Mouse (Mus musculus): ENCODE measurements around the gene Resp18. TPM values are rescaled to one million over a fixed set of nuclear protein-coding genes. Genes with fewer than 3 reads are reported as not detected.
A peak's percentile ranks its signal among the peaks of the same experiment; 100 is the strongest.

Gene Resp18
- polyA plus RNA-seq, 1 experiment = 162 TPM

DNA sequence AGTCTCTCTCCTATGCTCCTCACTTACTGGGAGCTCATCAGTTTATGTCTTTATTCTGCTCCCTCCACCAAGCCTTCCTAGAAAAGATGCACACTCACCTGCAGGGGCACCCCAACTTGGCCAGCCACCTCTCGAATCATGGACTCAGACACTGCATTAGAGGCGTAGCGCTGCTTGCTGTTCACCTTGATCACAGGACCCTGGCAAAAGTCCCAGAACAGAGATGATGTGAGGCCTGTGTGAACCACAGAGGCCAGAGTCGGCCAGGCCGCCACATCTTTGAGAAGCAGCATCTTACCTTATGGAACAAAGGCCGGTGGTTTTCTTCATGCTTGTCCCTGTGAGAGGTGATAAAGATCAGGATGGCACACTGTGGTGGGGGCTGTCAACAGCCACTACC, 33.5 kb upstream of the Resp18 start:
- Histone ChIP-seq H3K27ac (ENCODE audit: insufficient read depth, low read length) (no peak overlapping the region), H3K4me3 (ENCODE audit: insufficient read depth, low read length) (no peak overlapping the region), H3K4me1 (ENCODE audit: control insufficient read depth, insufficient read depth, low read length) (no peaks in the 10 kb centered on the region)
- no peak for TF ChIP-seq CTCF (IDR thresholded peaks at IDR 0.05; ENCODE audit: extremely low read depth, insufficient read depth, low read length)

DNA sequence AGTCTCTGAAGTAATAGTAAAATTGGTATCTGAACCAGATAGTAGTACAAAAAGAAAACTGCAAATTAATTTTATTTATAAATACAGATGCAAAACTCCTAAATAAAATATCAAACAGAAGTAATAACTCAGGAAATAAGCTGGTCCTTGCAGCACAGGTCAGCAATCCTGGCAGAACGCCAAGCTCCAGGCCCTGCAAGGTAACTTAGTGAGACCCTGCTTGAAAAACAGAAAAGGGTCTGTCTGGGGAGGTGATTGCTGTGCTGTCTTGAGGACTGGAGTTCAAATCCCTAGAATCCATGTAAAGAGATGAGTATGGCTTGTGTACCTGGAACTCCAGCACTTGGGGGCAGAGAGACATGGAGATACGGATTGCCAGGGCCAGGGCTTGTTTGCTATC, 26.4 kb upstream of the Resp18 start:
- TF ChIP-seq CTCF (IDR thresholded peaks at IDR 0.05; ENCODE audit: extremely low read depth, insufficient read depth, low read length) (no peak), POLR2A (IDR thresholded peaks at IDR 0.05; ENCODE audit: extremely low read depth, insufficient read depth, low read length) (no peak)
- Histone ChIP-seq H3K27ac (ENCODE audit: insufficient read depth, low read length) (no peak overlapping the region), H3K4me3 (ENCODE audit: insufficient read depth, low read length) (no peak overlapping the region), H3K4me1 (ENCODE audit: control insufficient read depth, insufficient read depth, low read length) (no peaks in the 10 kb centered on the region)

DNA sequence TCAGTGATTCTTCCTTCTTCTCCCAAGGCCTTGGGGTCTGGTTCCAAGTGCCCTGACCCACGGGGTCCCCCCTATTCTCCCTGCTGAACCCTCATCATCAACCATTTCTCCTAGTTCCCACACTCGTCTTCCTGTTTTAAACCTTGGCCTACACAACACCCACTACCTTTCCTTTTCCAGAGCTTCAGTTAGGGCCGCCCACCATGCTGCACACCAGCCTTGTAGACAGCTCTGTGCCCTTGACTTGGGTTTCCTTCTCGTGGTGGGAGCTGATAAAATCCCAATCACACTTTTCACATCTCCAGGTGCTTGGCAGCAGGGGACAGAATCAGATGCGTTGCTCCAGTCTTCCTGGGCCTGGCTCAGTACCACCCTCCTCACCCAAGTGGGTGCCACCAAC, 16.1 kb upstream of the Resp18 start:
- Histone ChIP-seq H3K27ac (ENCODE audit: insufficient read depth, low read length) (no peak overlapping the region), H3K4me1 (ENCODE audit: control insufficient read depth, insufficient read depth, low read length) (peaks cover 3% of the 10 kb centered on the region), H3K4me3 (ENCODE audit: insufficient read depth, low read length) (no peak overlapping the region)
- no peak for TF ChIP-seq CTCF (IDR thresholded peaks at IDR 0.05; ENCODE audit: extremely low read depth, insufficient read depth, low read length)
- no peak for TF ChIP-seq POLR2A (IDR thresholded peaks at IDR 0.05; ENCODE audit: extremely low read depth, insufficient read depth, low read length)

DNA sequence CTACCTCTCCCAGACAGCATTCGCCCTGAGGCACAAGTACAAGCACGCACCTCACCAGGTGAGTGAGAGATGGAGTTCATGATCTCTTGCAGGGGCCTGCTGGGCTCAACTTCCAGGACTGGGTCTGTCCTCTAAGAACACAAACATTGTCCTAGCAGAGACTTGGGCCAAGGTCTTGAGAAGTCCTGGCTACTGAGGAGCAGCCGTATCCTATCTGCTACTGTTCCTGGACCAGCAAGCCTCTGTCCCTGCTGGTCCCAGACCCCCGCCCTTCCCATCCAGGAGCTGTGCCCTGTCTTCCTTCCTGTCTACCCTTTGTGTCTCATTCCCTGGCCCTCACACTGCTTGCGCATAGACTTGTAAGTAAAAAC, 15.1 kb upstream of the Resp18 start:
- Histone ChIP-seq H3K27ac (ENCODE audit: insufficient read depth, low read length) (no peak overlapping the region), H3K4me1 (ENCODE audit: control insufficient read depth, insufficient read depth, low read length) (peaks cover 5% of the 10 kb centered on the region), H3K4me3 (ENCODE audit: insufficient read depth, low read length) (no peak overlapping the region)
- TF ChIP-seq POLR2A (IDR thresholded peaks at IDR 0.05; ENCODE audit: extremely low read depth, insufficient read depth, low read length) (no peak), CTCF (IDR thresholded peaks at IDR 0.05; ENCODE audit: extremely low read depth, insufficient read depth, low read length) (no peak)

DNA sequence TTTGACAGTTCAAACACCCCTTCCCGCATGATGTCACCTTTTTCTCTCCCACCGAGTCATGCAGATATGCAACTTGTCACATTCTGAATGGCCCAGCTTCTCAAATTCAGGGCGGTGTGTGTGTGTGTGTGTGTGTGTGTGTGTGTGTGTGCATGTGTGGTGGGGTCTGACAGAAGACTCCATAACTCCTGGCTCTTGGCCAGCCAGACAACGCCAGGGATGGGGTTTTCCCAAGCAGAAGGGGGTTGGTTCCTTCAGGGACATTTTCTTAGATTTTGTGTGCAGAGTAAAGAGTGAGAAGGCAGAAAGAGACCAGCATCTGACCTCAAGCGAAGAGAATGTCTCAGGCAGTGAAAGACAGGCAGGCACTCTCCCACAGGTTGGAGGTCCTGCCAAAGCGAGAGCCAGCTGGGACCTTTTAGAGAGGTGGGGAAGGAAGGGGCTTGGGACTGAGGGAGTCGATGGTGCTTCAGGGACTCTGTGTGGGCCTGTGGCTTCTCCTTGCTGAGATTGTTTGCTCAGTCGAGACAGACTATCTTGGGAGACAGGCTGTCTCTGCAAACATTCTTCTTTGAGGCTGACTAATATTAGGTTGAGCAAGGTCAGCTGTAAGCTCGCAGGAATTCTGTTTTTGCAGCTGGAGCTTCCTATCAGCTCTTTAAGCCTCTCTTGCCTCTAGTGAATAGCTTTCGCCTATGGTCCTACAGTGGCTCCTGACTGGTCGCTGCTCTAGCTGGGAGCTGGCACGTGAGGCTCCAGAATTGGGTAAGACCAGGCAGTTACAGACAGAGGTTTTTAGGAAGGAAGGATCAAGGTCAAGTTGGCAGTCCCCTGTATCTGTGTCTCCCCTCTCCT, 14.5 kb upstream of the Resp18 start:
- TF ChIP-seq POLR2A (IDR thresholded peaks at IDR 0.05; ENCODE audit: extremely low read depth, insufficient read depth, low read length) = no peak
- no peak for TF ChIP-seq CTCF (IDR thresholded peaks at IDR 0.05; ENCODE audit: extremely low read depth, insufficient read depth, low read length)
- Histone ChIP-seq H3K4me1 (ENCODE audit: control insufficient read depth, insufficient read depth, low read length) (peaks cover 8% of the 10 kb centered on the region), H3K4me3 (ENCODE audit: insufficient read depth, low read length) (no peak overlapping the region), H3K27ac (ENCODE audit: insufficient read depth, low read length) (no peak overlapping the region)

DNA sequence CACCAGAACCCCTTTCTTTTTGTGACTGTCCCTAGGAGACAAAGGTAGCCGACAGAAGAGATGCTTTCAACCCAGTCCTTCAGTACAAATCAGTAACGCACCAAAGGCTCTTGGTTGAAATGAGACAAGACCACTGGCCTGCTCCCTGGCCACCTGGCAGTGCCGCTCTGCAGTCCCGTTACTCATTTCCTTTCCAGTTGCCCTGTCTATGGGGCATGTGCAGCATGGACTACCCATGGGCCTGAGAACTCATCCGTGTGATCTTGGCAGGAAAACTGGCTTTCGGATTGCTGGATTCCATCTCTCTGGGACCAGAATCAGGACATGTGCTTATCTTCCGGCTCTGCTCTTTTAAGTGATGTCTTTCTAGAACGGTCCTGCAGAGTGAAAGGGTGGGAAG, 13.1 kb upstream of the Resp18 start:
- Histone ChIP-seq H3K27ac (ENCODE audit: insufficient read depth, low read length) (no peak overlapping the region), H3K4me1 (ENCODE audit: control insufficient read depth, insufficient read depth, low read length) (peaks cover 8% of the 10 kb centered on the region), H3K4me3 (ENCODE audit: insufficient read depth, low read length) (no peak overlapping the region)
- TF ChIP-seq POLR2A (IDR thresholded peaks at IDR 0.05; ENCODE audit: extremely low read depth, insufficient read depth, low read length) = no peak
- no peak for TF ChIP-seq CTCF (IDR thresholded peaks at IDR 0.05; ENCODE audit: extremely low read depth, insufficient read depth, low read length)

DNA sequence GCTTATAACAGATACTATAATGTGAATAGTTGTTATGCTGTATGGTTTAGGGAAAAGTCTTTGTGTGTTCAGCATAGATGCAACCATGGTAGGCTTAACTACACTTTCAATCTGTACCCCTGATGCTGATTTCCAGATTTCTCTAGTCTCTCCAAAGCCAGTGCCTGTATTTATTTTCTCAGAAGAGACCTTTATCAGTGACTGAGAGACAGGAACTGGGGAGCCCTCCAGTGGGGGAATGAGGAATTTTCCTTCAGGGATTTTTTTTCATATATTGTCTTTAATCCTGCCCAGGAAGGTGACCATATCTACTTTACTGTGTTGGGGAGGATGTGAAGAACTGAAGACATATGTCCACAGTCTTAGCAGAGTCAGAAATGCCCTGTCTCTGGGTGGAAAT, 12.4 kb upstream of the Resp18 start:
- Histone ChIP-seq H3K4me3 (ENCODE audit: insufficient read depth, low read length) (no peak overlapping the region), H3K4me1 (ENCODE audit: control insufficient read depth, insufficient read depth, low read length) (peaks cover 6% of the 10 kb centered on the region), H3K27ac (ENCODE audit: insufficient read depth, low read length) (no peak overlapping the region)
- TF ChIP-seq POLR2A (IDR thresholded peaks at IDR 0.05; ENCODE audit: extremely low read depth, insufficient read depth, low read length) (no peak), CTCF (IDR thresholded peaks at IDR 0.05; ENCODE audit: extremely low read depth, insufficient read depth, low read length) (peak; percentile 33; the same call in 1 of the 2 replicates)

DNA sequence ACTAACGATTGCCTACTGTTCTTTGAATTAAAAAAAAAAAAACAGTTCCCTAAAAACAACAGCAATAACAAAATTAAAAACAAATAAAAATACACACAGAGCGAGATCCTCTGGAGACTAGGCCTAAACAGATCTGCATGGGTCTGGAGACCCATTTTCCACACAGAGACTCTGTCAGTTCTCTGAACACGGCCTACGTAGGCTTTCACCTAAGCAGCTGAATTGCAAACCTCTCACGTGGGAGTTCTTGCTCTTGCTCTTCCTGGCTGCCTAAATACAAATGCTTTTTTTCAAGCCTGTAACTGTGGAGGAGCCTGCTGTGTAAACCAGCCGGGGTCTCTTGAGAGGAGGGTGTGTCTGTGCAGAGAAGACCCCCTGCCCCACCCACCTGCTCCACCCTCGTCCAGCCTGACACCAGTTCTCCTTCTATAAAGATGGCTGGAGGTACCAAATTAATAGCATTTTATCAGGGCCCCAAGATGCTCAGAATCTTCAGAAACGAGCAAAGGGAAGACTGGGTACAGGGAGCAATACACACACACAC, 11.7 kb upstream of the Resp18 start:
- Histone ChIP-seq H3K4me1 (ENCODE audit: control insufficient read depth, insufficient read depth, low read length) (peaks cover 6% of the 10 kb centered on the region), H3K4me3 (ENCODE audit: insufficient read depth, low read length) (no peak overlapping the region), H3K27ac (ENCODE audit: insufficient read depth, low read length) (peak overlapping the region; percentile 76)
- no peak for TF ChIP-seq CTCF (IDR thresholded peaks at IDR 0.05; ENCODE audit: extremely low read depth, insufficient read depth, low read length)
- no peak for TF ChIP-seq POLR2A (IDR thresholded peaks at IDR 0.05; ENCODE audit: extremely low read depth, insufficient read depth, low read length)

DNA sequence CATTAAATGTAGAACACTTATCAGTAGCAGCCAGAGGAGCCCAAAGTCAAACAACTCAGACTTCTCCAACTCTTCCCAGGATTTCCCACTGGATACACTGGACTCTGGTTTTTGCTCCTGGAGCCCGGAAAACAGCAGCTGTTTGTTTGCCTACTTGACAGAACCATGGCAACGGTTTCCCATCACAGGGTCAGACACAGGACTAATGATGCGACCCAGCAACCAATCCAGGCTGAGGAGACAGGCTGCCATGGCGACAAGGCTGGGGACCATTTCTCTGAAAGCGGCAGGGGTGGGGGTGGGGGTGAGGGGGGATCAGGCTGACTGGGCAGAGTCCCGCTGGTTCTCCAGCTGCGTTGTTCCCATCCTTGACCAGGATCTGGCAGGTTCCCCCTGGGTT, 11.2 kb upstream of the Resp18 start:
- H3K4me1 ChIP-seq (ENCODE audit: control insufficient read depth, insufficient read depth, low read length) = peaks cover 6% of the 10 kb centered on the region
- no peak overlapping the region for H3K27ac ChIP-seq (ENCODE audit: insufficient read depth, low read length)
- H3K4me3 ChIP-seq (ENCODE audit: insufficient read depth, low read length) = no peak overlapping the region
- TF ChIP-seq CTCF (IDR thresholded peaks at IDR 0.05; ENCODE audit: extremely low read depth, insufficient read depth, low read length) = no peak
- TF ChIP-seq POLR2A (IDR thresholded peaks at IDR 0.05; ENCODE audit: extremely low read depth, insufficient read depth, low read length) = no peak

DNA sequence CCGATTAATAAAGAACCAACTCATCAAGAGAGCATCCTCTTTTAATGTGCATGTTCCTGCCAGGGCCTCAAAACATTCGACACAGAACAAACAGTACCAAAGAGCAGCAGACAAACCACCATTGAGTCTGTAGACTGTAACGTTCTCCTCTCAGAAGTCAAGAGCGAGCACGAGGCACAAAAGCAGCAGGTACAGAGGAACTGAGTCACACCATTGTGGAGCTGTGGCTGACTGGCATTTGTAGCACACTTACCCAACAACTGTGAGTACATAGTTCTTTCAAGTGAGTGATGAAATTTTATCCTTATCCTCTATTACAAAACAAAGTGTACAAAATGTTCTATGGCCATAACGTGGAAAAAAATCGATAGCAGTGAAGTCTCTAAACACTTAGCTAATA, 6.7 kb upstream of the Resp18 start:
- no peak overlapping the region for H3K27ac ChIP-seq (ENCODE audit: insufficient read depth, low read length)

More for the DNA sequence above, 6.7 kb upstream of the Resp18 start:
- Histone ChIP-seq H3K4me1 (ENCODE audit: control insufficient read depth, insufficient read depth, low read length) (peaks cover 6% of the 10 kb centered on the region; the same call in 1 of the 2 replicates), H3K4me3 (ENCODE audit: insufficient read depth, low read length) (no peak overlapping the region)
- TF ChIP-seq CTCF (IDR thresholded peaks at IDR 0.05; ENCODE audit: extremely low read depth, insufficient read depth, low read length) (no peak), POLR2A (IDR thresholded peaks at IDR 0.05; ENCODE audit: extremely low read depth, insufficient read depth, low read length) (no peak)
